Comparison of ENCODE assay signal across 9 mouse cellular contexts in genomic region chr11:107339224-107339805, GRCm38 (mm10).
DNase-seq lines count a peak whose midpoint lies in the region; ATAC-seq and TF ChIP-seq lines count a peak whose summit lies in the region.
"Had no signal": no experiment of that assay in that cellular context is flagged by ENCODE, and none has a peak within 500 bp of the region (broad histone marks: within the 10 kb centered on the region; RNA-seq: fewer than 3 reads in every experiment).

No protein-coding gene starts in this region.

- no peak for TF ChIP-seq CTCF in midbrain, postnatal 0 days (IDR thresholded peaks at IDR 0.05)

- no peak overlapping the region for H3K4me3 ChIP-seq in liver, embryonic 11.5 days (ENCODE audit: low read depth, low read length)
- no peak overlapping the region for H3K4me3 ChIP-seq in midbrain, postnatal 0 days (ENCODE audit: low read depth, low read length)

- no peaks in the 10 kb centered on the region for H3K9me3 ChIP-seq in liver, embryonic 11.5 days (ENCODE audit: control insufficient read depth, low read length)
- no peaks in the 10 kb centered on the region for H3K9me3 ChIP-seq in midbrain, postnatal 0 days (ENCODE audit: low read length)

- ATAC-seq in liver, embryonic 11.5 days (replicated peaks; ENCODE audit: low FRiP score) = no peak
- no peak for ATAC-seq in midbrain, postnatal 0 days (ENCODE audit: low FRiP score)

- peaks cover 38% of the 10 kb centered on the region for H3K4me1 ChIP-seq in liver, embryonic 11.5 days (replicated peaks; ENCODE audit: control insufficient read depth, insufficient read depth, low read length)
- peaks cover 4% of the 10 kb centered on the region; the same call in 1 of the 2 replicates for H3K4me1 ChIP-seq in midbrain, postnatal 0 days (ENCODE audit: insufficient read depth, low read length)

- no peak overlapping the region for H3K27ac ChIP-seq in liver, embryonic 11.5 days (ENCODE audit: low read depth, low read length)
- H3K27ac ChIP-seq in midbrain, postnatal 0 days (ENCODE audit: low read depth, low read length) = no peak overlapping the region

- no peaks in the 10 kb centered on the region for H3K27me3 ChIP-seq in liver, embryonic 11.5 days (replicated peaks; ENCODE audit: control insufficient read depth, insufficient read depth, low read length)
- no peaks in the 10 kb centered on the region for H3K27me3 ChIP-seq in midbrain, postnatal 0 days (ENCODE audit: insufficient read depth, low read length)

- DNase-seq in adrenal gland, adult (ENCODE audit: inconsistent age in 2 of 2, low spot score in 1 of 2) = peak; percentile 48 to 80
- no peak for DNase-seq in adrenal gland, postnatal 4 days (ENCODE audit: low spot score in 2 of 2)
- DNase-seq in liver = peak; percentile 35
- no peak for DNase-seq in liver, embryonic 11.5 days (ENCODE audit: low spot score)
- peak; percentile 66 for DNase-seq in heart, adult 8-10 months (ENCODE audit: low spot score)
- DNase-seq in midbrain, postnatal 0 days (ENCODE audit: low spot score) = peak; percentile 59
- DNase-seq in neural tube, embryonic 10.5 days (ENCODE audit: extremely low spot score, low spot score) = no peak
- DNase-seq in ovary, postnatal 36 days (ENCODE audit: low spot score) = no peak
- DNase-seq: thymus, adult 18-20 months had no signal

- no peak overlapping the region for H3K9ac ChIP-seq in liver, embryonic 11.5 days (ENCODE audit: low read depth, low read length)
- H3K9ac ChIP-seq in midbrain, postnatal 0 days (replicated peaks; ENCODE audit: low read length, poor library complexity, severe bottlenecking) = no peak overlapping the region

- H3K4me2 ChIP-seq in liver, embryonic 11.5 days = no peak overlapping the region
- no peak overlapping the region for H3K4me2 ChIP-seq in midbrain, postnatal 0 days (ENCODE audit: low read depth, low read length, poor library complexity, severe bottlenecking)

- 72% methylated on average over 7 of the region's 7 CpGs for WGBS in liver, embryonic 11.5 days
- WGBS in midbrain, postnatal 0 days = 64% methylated on average over 7 of the region's 7 CpGs

- no peaks in the 10 kb centered on the region for H3K36me3 ChIP-seq in liver, embryonic 11.5 days (ENCODE audit: control insufficient read depth, insufficient read depth, low read length)
- H3K36me3 ChIP-seq in midbrain, postnatal 0 days (ENCODE audit: insufficient read depth, low read length) = no peaks in the 10 kb centered on the region

Comparison
In these comparisons a context has a peak if more than half of its experiments do, and no peak if none do; other contexts are left out.
1. DNase-seq: peak in adrenal gland, adult (2 of 2), liver (single experiment), heart, adult 8-10 months (single experiment) and midbrain, postnatal 0 days (single experiment); none in adrenal gland, postnatal 4 days (0 of 2), liver, embryonic 11.5 days (single experiment), neural tube, embryonic 10.5 days (single experiment) and ovary, postnatal 36 days (single experiment).